Mouse (Mus musculus): ENCODE measurements around the gene Tsacc. TPM values are rescaled to one million over a fixed set of nuclear protein-coding genes. Genes with fewer than 3 reads are reported as not detected.

The Tsacc gene
- polyA plus RNA-seq, 1 experiment from 2014 or later = 9.1 TPM

DNA sequence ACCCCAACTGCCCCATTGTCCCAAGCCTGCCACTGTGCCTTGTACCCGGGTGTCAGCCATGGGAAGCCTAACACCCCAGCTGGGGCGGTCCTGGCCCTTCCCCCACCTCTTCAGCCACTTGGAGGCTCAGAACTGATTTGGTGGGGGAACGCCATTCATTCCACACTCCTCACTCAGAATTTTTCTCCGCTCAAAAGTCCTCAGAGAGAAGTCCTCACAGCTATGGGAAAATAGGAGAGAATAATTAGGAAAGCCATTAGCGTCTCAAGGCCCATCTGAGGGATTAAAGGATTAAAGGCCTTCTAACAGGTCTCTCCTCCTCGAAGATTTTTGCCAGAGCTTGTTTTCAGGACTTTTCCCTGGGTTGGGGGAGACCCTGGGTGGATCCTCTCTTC lies 59.6 kb downstream of the Tsacc start:
- Histone ChIP-seq H3K4me3 (ENCODE audit: low read depth, low read length) (no peak overlapping the region), H3K4me1 (ENCODE audit: insufficient read depth) (no peaks in the 10 kb centered on the region), H3K9me3 (ENCODE audit: low read depth, low read length) (no peaks in the 10 kb centered on the region), H3K36me3 (ENCODE audit: insufficient read depth) (no peaks in the 10 kb centered on the region), H3K4me2 (no peak overlapping the region), H3K27me3 (ENCODE audit: insufficient read depth, low read length) (peaks cover 68% of the 10 kb centered on the region), H3K9ac (no peak overlapping the region), H3K27ac (ENCODE audit: low read depth) (no peak overlapping the region)
- TF ChIP-seq CTCF (IDR thresholded peaks at IDR 0.05; ENCODE audit: low read depth) = no peak
- 28% methylated on average over 6 of the region's 6 CpGs for WGBS
- no peak for DNase-seq
- ATAC-seq (ENCODE audit: insufficient read depth) = no peak

- 70% methylated on average over 2 of the region's 2 CpGs for WGBS
- no peak for TF ChIP-seq CTCF (IDR thresholded peaks at IDR 0.05; ENCODE audit: low read depth)
- H3K4me2 ChIP-seq = no peak overlapping the region
These were observed 61.2 kb downstream of the Tsacc start for GRCm38 (mm10) chr3:88235616-88236015.

DNA sequence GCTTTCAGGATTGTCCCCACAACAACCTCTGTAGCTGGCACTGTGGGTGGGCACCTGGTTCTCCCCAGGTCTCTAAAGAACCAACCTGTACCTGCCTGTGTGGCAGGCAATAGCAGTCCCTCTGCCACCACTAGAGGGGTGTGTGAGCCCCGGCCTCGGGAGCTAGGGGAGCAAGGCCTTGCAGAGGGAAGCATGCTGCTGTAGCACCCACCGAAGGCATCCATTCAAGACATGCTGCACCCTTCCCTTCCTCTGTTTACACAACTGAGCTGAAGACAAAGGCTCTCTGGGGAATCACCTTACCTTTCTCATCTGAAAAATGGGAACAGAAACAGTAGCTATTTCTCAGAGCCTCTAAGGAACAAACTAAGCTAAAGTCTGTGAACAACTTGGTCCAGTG lies 61.6 kb downstream of the Tsacc start:
- Histone ChIP-seq H3K4me3 (ENCODE audit: low read depth, low read length) (no peak overlapping the region), H3K27ac (ENCODE audit: low read depth) (no peak overlapping the region), H3K27me3 (ENCODE audit: insufficient read depth, low read length) (peaks cover 48% of the 10 kb centered on the region), H3K36me3 (ENCODE audit: insufficient read depth) (no peaks in the 10 kb centered on the region), H3K9me3 (ENCODE audit: low read depth, low read length) (no peaks in the 10 kb centered on the region), H3K4me2 (no peak overlapping the region), H3K9ac (no peak overlapping the region), H3K4me1 (ENCODE audit: insufficient read depth) (no peaks in the 10 kb centered on the region)
- DNase-seq (peak; percentile 47), ATAC-seq (ENCODE audit: insufficient read depth) (no peak)
- WGBS = 9% methylated on average over 3 of the region's 3 CpGs
- peak; percentile 65 for TF ChIP-seq CTCF (IDR thresholded peaks at IDR 0.05; ENCODE audit: low read depth)

More at GRCm38 (mm10) chr3:88235616-88236015, 61.2 kb downstream of the Tsacc start:
- H3K9ac ChIP-seq = no peak overlapping the region
- no peak overlapping the region for H3K27ac ChIP-seq (ENCODE audit: low read depth)
- H3K4me1 ChIP-seq (ENCODE audit: insufficient read depth) = no peaks in the 10 kb centered on the region
- H3K36me3 ChIP-seq (ENCODE audit: insufficient read depth) = no peaks in the 10 kb centered on the region
- H3K27me3 ChIP-seq (ENCODE audit: insufficient read depth, low read length) = peaks cover 52% of the 10 kb centered on the region
- ATAC-seq (ENCODE audit: insufficient read depth) (no peak), DNase-seq (no peak)
- H3K4me3 ChIP-seq (ENCODE audit: low read depth, low read length) = no peak overlapping the region
- no peaks in the 10 kb centered on the region for H3K9me3 ChIP-seq (ENCODE audit: low read depth, low read length)

- Histone ChIP-seq H3K27me3 (ENCODE audit: insufficient read depth, low read length) (peaks cover 36% of the 10 kb centered on the region), H3K4me1 (ENCODE audit: insufficient read depth) (no peaks in the 10 kb centered on the region)
These were observed 62.8 kb downstream of the Tsacc start for GRCm38 (mm10) chr3:88234041-88234440.

DNA sequence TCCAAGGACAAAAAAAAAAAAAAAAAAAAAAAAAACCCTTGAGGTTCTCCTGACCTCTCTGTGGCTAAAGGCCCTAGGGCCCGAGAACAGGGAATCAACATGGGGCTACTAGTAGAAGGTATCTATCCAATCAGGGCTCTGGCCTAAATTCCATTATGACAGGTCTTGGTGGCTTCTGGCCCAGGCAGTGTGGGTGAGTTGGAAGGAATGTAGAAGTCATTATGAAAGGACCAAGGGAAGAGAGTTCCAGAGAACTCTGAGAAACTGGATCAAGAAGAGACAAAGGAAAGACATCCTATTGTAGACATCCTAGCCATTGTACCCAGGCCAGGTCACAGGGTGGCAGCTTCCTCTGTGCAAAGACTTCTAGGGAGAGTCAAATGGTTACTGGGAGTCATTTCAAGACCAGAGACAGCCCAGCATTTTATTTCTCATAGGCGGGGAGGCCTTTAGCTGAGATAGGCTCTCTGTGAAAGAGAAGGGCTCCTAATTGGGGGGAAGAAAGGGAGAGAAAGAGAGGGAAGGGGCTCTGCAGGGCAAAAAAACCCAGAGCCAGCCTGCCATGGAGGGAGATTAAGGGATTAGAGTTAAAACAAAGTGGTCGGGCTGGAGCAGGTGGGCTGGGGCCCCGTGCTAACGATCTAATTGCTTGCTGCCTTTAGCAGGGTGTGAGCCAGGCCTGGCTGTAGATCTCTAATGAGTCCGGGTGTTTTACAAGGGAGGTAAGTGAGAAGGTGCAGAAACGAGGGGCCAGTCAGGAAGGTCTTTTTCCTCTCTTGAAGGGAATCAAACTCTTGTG lies 63.7 kb downstream of the Tsacc start:
- TF ChIP-seq CTCF (IDR thresholded peaks at IDR 0.05; ENCODE audit: low read depth) = no peak
- no peak overlapping the region for H3K4me2 ChIP-seq
- peaks cover 27% of the 10 kb centered on the region for H3K27me3 ChIP-seq (ENCODE audit: insufficient read depth, low read length)
- WGBS = 29% methylated on average over 7 of the region's 7 CpGs
- no peak overlapping the region for H3K4me3 ChIP-seq (ENCODE audit: low read depth, low read length)
- H3K9me3 ChIP-seq (ENCODE audit: low read depth, low read length) = no peaks in the 10 kb centered on the region
- H3K9ac ChIP-seq = no peak overlapping the region
- ATAC-seq (ENCODE audit: insufficient read depth) (no peak), DNase-seq (no peak)
- H3K36me3 ChIP-seq (ENCODE audit: insufficient read depth) = no peaks in the 10 kb centered on the region
- no peaks in the 10 kb centered on the region for H3K4me1 ChIP-seq (ENCODE audit: insufficient read depth)
- H3K27ac ChIP-seq (ENCODE audit: low read depth) = no peak overlapping the region

More at GRCm38 (mm10) chr3:88234041-88234440, 62.8 kb downstream of the Tsacc start:
- no peaks in the 10 kb centered on the region for H3K9me3 ChIP-seq (ENCODE audit: low read depth, low read length)
- no peak overlapping the region for H3K4me2 ChIP-seq
- WGBS = 41% methylated on average over 8 of the region's 8 CpGs
- no peak for DNase-seq
- no peak for TF ChIP-seq CTCF (IDR thresholded peaks at IDR 0.05; ENCODE audit: low read depth)
- no peak overlapping the region for H3K4me3 ChIP-seq (ENCODE audit: low read depth, low read length)
- no peaks in the 10 kb centered on the region for H3K36me3 ChIP-seq (ENCODE audit: insufficient read depth)
- H3K9ac ChIP-seq = no peak overlapping the region
- ATAC-seq (ENCODE audit: insufficient read depth) = no peak
- H3K27ac ChIP-seq (ENCODE audit: low read depth) = no peak overlapping the region

Other genes with a start within 250 kb of the Tsacc start
- 183 and 192 TPM in 2 replicates for gene Naxe, start 238.5 kb downstream of the Tsacc start, polyA plus RNA-seq (2014; fragmentation: Nextera tagmentation; extraction: Ambion mirVana)
- gene Ttc24, start 218.7 kb downstream of the Tsacc start, polyA plus RNA-seq (2014; fragmentation: Nextera tagmentation; extraction: Ambion mirVana) = not detected in 2 replicates
- gene Iqgap3, start 215.0 kb downstream of the Tsacc start, polyA plus RNA-seq (2014; fragmentation: Nextera tagmentation; extraction: Ambion mirVana) = 31.2 and 32.5 TPM in 2 replicates
- gene Mef2d, start 154.6 kb downstream of the Tsacc start, polyA plus RNA-seq (2014; fragmentation: Nextera tagmentation; extraction: Ambion mirVana) = 24.7 and 25.4 TPM in 2 replicates
- not detected in 2 replicates for gene Rhbg, start 42.3 kb downstream of the Tsacc start, polyA plus RNA-seq (2014; fragmentation: Nextera tagmentation; extraction: Ambion mirVana)
- gene Gm38392, start 9.8 kb downstream of the Tsacc start, polyA plus RNA-seq (2014; fragmentation: Nextera tagmentation; extraction: Ambion mirVana) = not detected in 2 replicates
- 594 and 602 TPM in 2 replicates for gene Cct3, start 117 bp upstream of the Tsacc start, polyA plus RNA-seq (2014; fragmentation: Nextera tagmentation; extraction: Ambion mirVana)
- gene Glmp, start 28.0 kb upstream of the Tsacc start, polyA plus RNA-seq (2014; fragmentation: Nextera tagmentation; extraction: Ambion mirVana) = 124 and 129 TPM in 2 replicates
- gene Tmem79, start 39.1 kb upstream of the Tsacc start, polyA plus RNA-seq (2014; fragmentation: Nextera tagmentation; extraction: Ambion mirVana) = 5.0 and 5.9 TPM in 2 replicates
- gene Smg5, start 39.3 kb upstream of the Tsacc start, polyA plus RNA-seq (2014; fragmentation: Nextera tagmentation; extraction: Ambion mirVana) = 47.8 and 54.4 TPM in 2 replicates
- gene Paqr6, start 67.6 kb upstream of the Tsacc start, polyA plus RNA-seq (2014; fragmentation: Nextera tagmentation; extraction: Ambion mirVana) = 4.5 and 4.9 TPM in 2 replicates
- gene Bglap3, start 75.7 kb upstream of the Tsacc start, polyA plus RNA-seq (2014; fragmentation: Nextera tagmentation; extraction: Ambion mirVana) = 0.19 and 0.24 TPM in 2 replicates
- not detected in 2 replicates for gene Bglap2, start 81.7 kb upstream of the Tsacc start, polyA plus RNA-seq (2014; fragmentation: Nextera tagmentation; extraction: Ambion mirVana)
- not detected in 2 replicates for gene Bglap, start 87.5 kb upstream of the Tsacc start, polyA plus RNA-seq (2014; fragmentation: Nextera tagmentation; extraction: Ambion mirVana)
- gene Pmf1, start 113.3 kb upstream of the Tsacc start, polyA plus RNA-seq (2014; fragmentation: Nextera tagmentation; extraction: Ambion mirVana) = 162 and 173 TPM in 2 replicates
- 16.6 and 18.3 TPM in 2 replicates for gene Slc25a44, start 128.1 kb upstream of the Tsacc start, polyA plus RNA-seq (2014; fragmentation: Nextera tagmentation; extraction: Ambion mirVana)
- gene Sema4a, start 164.2 kb upstream of the Tsacc start, polyA plus RNA-seq (2014; fragmentation: Nextera tagmentation; extraction: Ambion mirVana) = 2.8 TPM in 2 replicates
- 70.0 TPM in 2 replicates for gene Lmna, start 213.0 kb upstream of the Tsacc start, polyA plus RNA-seq (2014; fragmentation: Nextera tagmentation; extraction: Ambion mirVana)
- 25.0 and 25.4 TPM in 2 replicates for gene Mex3a, start 235.4 kb upstream of the Tsacc start, polyA plus RNA-seq (2014; fragmentation: Nextera tagmentation; extraction: Ambion mirVana)

All from lung, embryonic 14.5 days (tissue).